In genomic region chr7:141457236-141457635, GRCm38 (mm10) we compare ENCODE assay signal across 15 mouse cellular contexts. TPM values are rescaled to one million over a fixed set of nuclear protein-coding genes. Genes with fewer than 3 reads are reported as not detected.
DNase-seq lines count a peak whose midpoint lies in the region; ATAC-seq lines count a peak whose summit lies in the region.
"Had no signal": no experiment of that assay in that cellular context is flagged by ENCODE, and none has a peak within 500 bp of the region (broad histone marks: within the 10 kb centered on the region; RNA-seq: fewer than 3 reads in every experiment).

No protein-coding gene starts in this region.

- ATAC-seq in hindbrain, embryonic 12.5 days (ENCODE audit: low FRiP score) = no peak
- ATAC-seq: hindbrain, embryonic 16.5 days; intestine, embryonic 16.5 days had no signal

- no peak overlapping the region for H3K4me2 ChIP-seq in hindbrain, embryonic 12.5 days (replicated peaks)
- H3K4me2 ChIP-seq: midbrain, embryonic 11.5 days had no signal

- 93% methylated on average over 14 of the region's 14 CpGs for WGBS in hindbrain, embryonic 10.5 days
- WGBS in hindbrain, embryonic 12.5 days = 91% methylated on average over 14 of the region's 14 CpGs
- 87% methylated on average over 14 of the region's 14 CpGs for WGBS in macrophage (ENCODE audit: missing documents)

- H3K36me3 ChIP-seq in hindbrain, embryonic 10.5 days = peaks cover 24% of the 10 kb centered on the region
- H3K36me3 ChIP-seq in hindbrain, embryonic 12.5 days = peaks cover 4% of the 10 kb centered on the region; the same call in 1 of the 2 replicates
- H3K36me3 ChIP-seq in macrophage (ENCODE audit: inconsistent target) = peaks cover 15% of the 10 kb centered on the region; the same call in 1 of the 2 replicates

- peaks cover 50% of the 10 kb centered on the region for H3K4me1 ChIP-seq in hindbrain, embryonic 10.5 days (replicated peaks)
- peaks cover 25% of the 10 kb centered on the region for H3K4me1 ChIP-seq in hindbrain, embryonic 12.5 days

- H3K9ac ChIP-seq in hindbrain, embryonic 12.5 days = no peak overlapping the region
- H3K9ac ChIP-seq: forebrain, embryonic 12.5 days; liver, embryonic 15.5 days had no signal

- H3K9me3 ChIP-seq in hindbrain, embryonic 10.5 days = no peaks in the 10 kb centered on the region
- no peaks in the 10 kb centered on the region for H3K9me3 ChIP-seq in hindbrain, embryonic 12.5 days (replicated peaks)
- H3K9me3 ChIP-seq: forebrain, embryonic 12.5 days; heart, embryonic 10.5 days; liver, embryonic 15.5 days had no signal

- no peak overlapping the region for H3K27ac ChIP-seq in hindbrain, embryonic 10.5 days
- no peak overlapping the region for H3K27ac ChIP-seq in hindbrain, embryonic 12.5 days
- 0 out of 2 replicates have a peak overlapping the region, but pooled peaks have one; percentile 77 for H3K27ac ChIP-seq in macrophage
- H3K27ac ChIP-seq: forebrain, embryonic 12.5 days; heart, embryonic 10.5 days; kidney, postnatal 0 days; liver, embryonic 15.5 days; stomach, postnatal 0 days had no signal

- peaks cover 57% of the 10 kb centered on the region for H3K27me3 ChIP-seq in hindbrain, embryonic 10.5 days (ENCODE audit: insufficient read depth, poor library complexity, severe bottlenecking)
- H3K27me3 ChIP-seq in hindbrain, embryonic 12.5 days = peaks cover 53% of the 10 kb centered on the region

- peak; percentile 41 for DNase-seq in cerebellum, adult 8-10 months
- no peak for DNase-seq in cerebellum, postnatal 10 days
- no peak for DNase-seq in hindbrain, embryonic 10.5 days (ENCODE audit: low spot score)
- DNase-seq in right cerebral cortex, postnatal 25 days = peak; percentile 3
- DNase-seq in right cerebral cortex, adult 2 months (ENCODE audit: low spot score in 2 of 2) = no peak

- H3K4me3 ChIP-seq in hindbrain, embryonic 10.5 days = peak overlapping the region; percentile 80; the same call in 1 of the 2 replicates
- no peak overlapping the region for H3K4me3 ChIP-seq in hindbrain, embryonic 12.5 days
- H3K4me3 ChIP-seq in macrophage (ENCODE audit: inconsistent target) = no peak overlapping the region
- H3K4me3 ChIP-seq: forebrain, embryonic 12.5 days; heart, embryonic 10.5 days had no signal

- H3K79me2 ChIP-seq in macrophage (ENCODE audit: inconsistent target) = peaks cover 24% of the 10 kb centered on the region

RNA-seq across cellular contexts. Expression of gene Pnpla2, which starts 2.2 kb away (rescaled TPM):
- 19.3 and 20.3 TPM in 2 replicates for polyA plus RNA-seq in hindbrain, embryonic 10.5 days (2016; fragmentation: Nextera tagmentation; extraction: Ambion mirVana)
- 16.2 and 19.1 TPM in 2 replicates for polyA plus RNA-seq in hindbrain, embryonic 12.5 days (2016; fragmentation: Nextera tagmentation; extraction: Ambion mirVana)
- 10 to 100 TPM in 22 of 26 experiments, 1 to 10 TPM in 4; 7.5 to 38.7 (median 16.8) TPM for total RNA-seq in macrophage (2018; cell fraction: chromatin; rRNA removed)
- 10 to 100 TPM; 37.7 to 80.6 (median 52.0) TPM for total RNA-seq in macrophage (2018; cell fraction: cytosol; rRNA removed)
- total RNA-seq in macrophage (2018; cell fraction: nucleus; rRNA removed) = 10 to 100 TPM; 15.5 to 44.6 (median 23.4) TPM
- polyA plus RNA-seq in macrophage (2018) = 36.1 to 135 TPM (median 74.0 TPM) in 3 replicates

RNA-seq across cellular contexts. Expression of gene Cracr2b, which starts 3.7 kb away (rescaled TPM):
- 8.1 and 9.1 TPM in 2 replicates for polyA plus RNA-seq in hindbrain, embryonic 10.5 days (2016; fragmentation: Nextera tagmentation; extraction: Ambion mirVana)
- 7.7 and 8.9 TPM in 2 replicates for polyA plus RNA-seq in hindbrain, embryonic 12.5 days (2016; fragmentation: Nextera tagmentation; extraction: Ambion mirVana)
- total RNA-seq in macrophage (2018; cell fraction: chromatin; rRNA removed) = 100 to 1,000 TPM in 3 of 26 experiments, 10 to 100 TPM in 16, 1 to 10 TPM in 7; 3.3 to 175 (median 28.4) TPM
- total RNA-seq in macrophage (2018; cell fraction: cytosol; rRNA removed) = 10 to 100 TPM in 14 of 26 experiments, 1 to 10 TPM in 12; 2.7 to 27.1 (median 10.4) TPM
- total RNA-seq in macrophage (2018; cell fraction: nucleus; rRNA removed) = 10 to 100 TPM in 17 of 26 experiments, 1 to 10 TPM in 9; 3.5 to 65.9 (median 13.5) TPM
- polyA plus RNA-seq in macrophage (2018) = 15.7 to 22.0 TPM (median 19.0 TPM) in 3 replicates

RNA-seq across cellular contexts. Expression of gene Cd151, which starts 10.0 kb away (rescaled TPM):
- polyA plus RNA-seq in hindbrain, embryonic 10.5 days (2016; fragmentation: Nextera tagmentation; extraction: Ambion mirVana) = 26.0 and 29.7 TPM in 2 replicates
- polyA plus RNA-seq in hindbrain, embryonic 12.5 days (2016; fragmentation: Nextera tagmentation; extraction: Ambion mirVana) = 14.4 and 17.3 TPM in 2 replicates
- 10 to 100 TPM in 24 of 26 experiments, 1 to 10 TPM in 2; 5.1 to 58.6 (median 27.5) TPM for total RNA-seq in macrophage (2018; cell fraction: chromatin; rRNA removed)
- total RNA-seq in macrophage (2018; cell fraction: cytosol; rRNA removed) = 10 to 100 TPM; 32.3 to 71.3 (median 44.7) TPM
- 10 to 100 TPM; 22.8 to 70.2 (median 40.4) TPM for total RNA-seq in macrophage (2018; cell fraction: nucleus; rRNA removed)
- 58.4 to 83.6 TPM (median 60.3 TPM) in 3 replicates for polyA plus RNA-seq in macrophage (2018)

RNA-seq across cellular contexts. Expression of gene Rplp2, which starts 10.1 kb away (rescaled TPM):
- polyA plus RNA-seq in hindbrain, embryonic 10.5 days (2016; fragmentation: Nextera tagmentation; extraction: Ambion mirVana) = 1,010 and 1,127 TPM in 2 replicates
- polyA plus RNA-seq in hindbrain, embryonic 12.5 days (2016; fragmentation: Nextera tagmentation; extraction: Ambion mirVana) = 801 and 888 TPM in 2 replicates
- 100 to 1,000 TPM in 1 of 26 experiments, 10 to 100 TPM in 25; 28.7 to 167 (median 61.5) TPM for total RNA-seq in macrophage (2018; cell fraction: chromatin; rRNA removed)
- total RNA-seq in macrophage (2018; cell fraction: cytosol; rRNA removed) = 1,000 to 10,000 TPM in 13 of 26 experiments, 100 to 1,000 TPM in 13; 627 to 1,432 (median 968) TPM
- 100 to 1,000 TPM; 140 to 327 (median 222) TPM for total RNA-seq in macrophage (2018; cell fraction: nucleus; rRNA removed)
- 766 to 855 TPM (median 779 TPM) in 3 replicates for polyA plus RNA-seq in macrophage (2018)

RNA-seq across cellular contexts. Expression of gene Pidd1, which starts 13.4 kb away (rescaled TPM):
- polyA plus RNA-seq in hindbrain, embryonic 10.5 days (2016; fragmentation: Nextera tagmentation; extraction: Ambion mirVana) = 21.0 and 23.2 TPM in 2 replicates
- 10.8 and 11.6 TPM in 2 replicates for polyA plus RNA-seq in hindbrain, embryonic 12.5 days (2016; fragmentation: Nextera tagmentation; extraction: Ambion mirVana)
- 10 to 100 TPM in 10 of 26 experiments, 1 to 10 TPM in 15, under 1 TPM in 1; 0.95 to 19.7 (median 7.7) TPM for total RNA-seq in macrophage (2018; cell fraction: chromatin; rRNA removed)
- total RNA-seq in macrophage (2018; cell fraction: cytosol; rRNA removed) = 1 to 10 TPM in 18 of 26 experiments, under 1 TPM in 8; 0.53 to 2.6 (median 1.2) TPM
- 10 to 100 TPM in 4 of 26 experiments, 1 to 10 TPM in 22; 1.3 to 35.6 (median 5.7) TPM for total RNA-seq in macrophage (2018; cell fraction: nucleus; rRNA removed)
- 1.5 to 4.4 TPM (median 1.7 TPM) in 3 replicates for polyA plus RNA-seq in macrophage (2018)

Comparison
In these comparisons a context has a peak if more than half of its experiments do, and no peak if none do; other contexts are left out.
1. DNase-seq: peak in cerebellum, adult 8-10 months (single experiment) and right cerebral cortex, postnatal 25 days (single experiment); none in cerebellum, postnatal 10 days (0 of 2), hindbrain, embryonic 10.5 days (single experiment) and right cerebral cortex, adult 2 months (0 of 2).